Mouse (Mus musculus) intestine, embryonic 16.5 days (tissue): ENCODE results near the gene Alg5. TPM values are rescaled to one million over a fixed set of nuclear protein-coding genes. Genes with fewer than 3 reads are reported as not detected.

Experiments used
- ATAC-seq: fragments of 200-750 bp; cut with Nextera tagmentation; 2 replicates; pipeline ENCODE4 v1.8.0; 2017; ENCODE audit warnings: moderate TSS enrichment, moderate library complexity
- H3K27ac ChIP-seq: fragments of 300-500 bp; sonication (generic); 2 replicates; pipeline ENCODE4 v1.5.1; 2014; ENCODE audit warnings: mild to moderate bottlenecking, low read length
- H3K27me3 ChIP-seq: fragments of 300-500 bp; sonication (generic); replicated peaks from 2 replicates; pipeline ENCODE4 v1.6.1; 2014; ENCODE audit warnings: low read length, control low read depth, mixed read lengths; ENCODE audit not compliant: control insufficient read depth, insufficient read depth
- H3K36me3 ChIP-seq: fragments of 300-500 bp; sonication (generic); 2 replicates; pipeline ENCODE4 v1.6.1; 2014; ENCODE audit warnings: low read length, control low read depth; ENCODE audit not compliant: control insufficient read depth, insufficient read depth
- H3K4me1 ChIP-seq: fragments of 300-500 bp; sonication (generic); 2 replicates; pipeline ENCODE4 v1.6.1; 2014; ENCODE audit warnings: low read length, control low read depth, mixed read lengths; ENCODE audit not compliant: control insufficient read depth, insufficient read depth
- H3K4me2 ChIP-seq: fragments of 300-500 bp; sonication (generic); 2 replicates; pipeline ENCODE4 v1.6.1; 2014; ENCODE audit warnings: low read depth, low read length, control low read depth
- H3K4me3 ChIP-seq: fragments of 300-500 bp; sonication (generic); 2 replicates; pipeline ENCODE4 v1.5.1; 2014; ENCODE audit warnings: mild to moderate bottlenecking, low read length
- H3K9ac ChIP-seq: fragments of 300-500 bp; sonication (generic); 2 replicates; pipeline ENCODE4 v1.6.1; 2014; ENCODE audit warnings: low read depth, low read length
- H3K9me3 ChIP-seq: fragments of 300-500 bp; sonication (generic); 2 replicates; pipeline ENCODE4 v1.6.1; 2016; ENCODE audit warnings: low read length, control low read depth; ENCODE audit not compliant: control insufficient read depth
- WGBS: fragments of 180-500 bp; shearing (Covaris S2); extraction: QIAGEN DNeasy Blood & Tissue Kit; methylation state at CpG from one replicate; pipeline ENCODE4 v1.1.7; 2014; 5-methylcytosine and 5-hydroxymethylcytosine counted together
- polyA plus RNA-seq: library from polyadenylated mRNA; unstranded; fragments of >200 nt; fragmentation: Nextera tagmentation; extraction: Ambion mirVana; gene quantifications from 2 replicates; pipeline ENCODE4 v1.2.1, GENCODE M21; 2015

Alg5 gene
- polyA plus RNA-seq, 1 experiment from 2014 or later, result 66.2 TPM

- Histone ChIP-seq H3K9ac (peak overlapping the region; percentile 97), H3K4me3 (peak overlapping the region; percentile 92), H3K9me3 (no peaks in the 10 kb centered on the region), H3K27ac (peak overlapping the region; percentile 100), H3K4me1 (peaks cover 3% of the 10 kb centered on the region; the same call in 1 of the 2 replicates), H3K27me3 (no peaks in the 10 kb centered on the region), H3K36me3 (peaks cover 3% of the 10 kb centered on the region; the same call in 1 of the 2 replicates), H3K4me2 (peak overlapping the region; percentile 86)
- peak; percentile 96 for ATAC-seq
- under 1% methylated on average over 84 of the region's 84 CpGs for WGBS
Measured at GRCm38 (mm10) chr3:54734411-54735246, 710 bp upstream of the Alg5 start.

GRCm38 (mm10) chr3:54736101-54736927, 975 bp downstream of the Alg5 start:
- WGBS, result 55% methylated on average over 18 of the region's 18 CpGs

GRCm38 (mm10) chr3:54737317-54737716, 2.0 kb downstream of the Alg5 start:
- WGBS, result 92% methylated on average over 8 of the region's 8 CpGs
- Histone ChIP-seq H3K27me3 (no peaks in the 10 kb centered on the region), H3K36me3 (peaks cover 11% of the 10 kb centered on the region), H3K9me3 (no peaks in the 10 kb centered on the region), H3K9ac (no peak overlapping the region), H3K4me1 (peaks cover 3% of the 10 kb centered on the region; the same call in 1 of the 2 replicates), H3K4me3 (no peak overlapping the region), H3K4me2 (no peak overlapping the region), H3K27ac (no peak overlapping the region)
- no peak for ATAC-seq

More at GRCm38 (mm10) chr3:54736101-54736927, 975 bp downstream of the Alg5 start:
- Histone ChIP-seq H3K27me3 (no peaks in the 10 kb centered on the region), H3K9ac (peak overlapping the region; percentile 97), H3K4me2 (peak overlapping the region; percentile 86), H3K4me1 (peaks cover 3% of the 10 kb centered on the region; the same call in 1 of the 2 replicates), H3K9me3 (no peaks in the 10 kb centered on the region), H3K36me3 (peaks cover 6% of the 10 kb centered on the region), H3K27ac (peak overlapping the region; percentile 100), H3K4me3 (peak overlapping the region; percentile 92)
- no peak for ATAC-seq

- Histone ChIP-seq H3K9ac (no peak overlapping the region), H3K27me3 (no peaks in the 10 kb centered on the region), H3K9me3 (no peaks in the 10 kb centered on the region), H3K27ac (no peak overlapping the region), H3K4me1 (no peaks in the 10 kb centered on the region), H3K4me2 (no peak overlapping the region), H3K4me3 (no peak overlapping the region), H3K36me3 (peaks cover 41% of the 10 kb centered on the region)
- WGBS, result 81% methylated on average over 11 of the region's 11 CpGs
- peak; percentile 50 for ATAC-seq
Measured at GRCm38 (mm10) chr3:54741965-54742364, 6.6 kb downstream of the Alg5 start.

- Histone ChIP-seq H3K36me3 (peaks cover 55% of the 10 kb centered on the region), H3K9ac (no peak overlapping the region), H3K27me3 (no peaks in the 10 kb centered on the region), H3K27ac (no peak overlapping the region), H3K9me3 (no peaks in the 10 kb centered on the region), H3K4me3 (no peak overlapping the region), H3K4me2 (no peak overlapping the region), H3K4me1 (no peaks in the 10 kb centered on the region)
- ATAC-seq, result no peak
- WGBS, result 62% methylated on average over 5 of the region's 5 CpGs
Measured at GRCm38 (mm10) chr3:54745799-54746198, 10.5 kb downstream of the Alg5 start.

GRCm38 (mm10) chr3:54753411-54753810, 18.1 kb downstream of the Alg5 start:
- Histone ChIP-seq H3K9me3 (no peaks in the 10 kb centered on the region), H3K9ac (no peak overlapping the region), H3K36me3 (peaks cover 15% of the 10 kb centered on the region; the same call in 1 of the 2 replicates), H3K4me3 (no peak overlapping the region), H3K27me3 (peaks cover 5% of the 10 kb centered on the region; the same call in 1 of the 2 replicates), H3K4me1 (peaks cover 10% of the 10 kb centered on the region), H3K27ac (no peak overlapping the region), H3K4me2 (no peak overlapping the region)
- 70% methylated on average over 4 of the region's 4 CpGs for WGBS
- ATAC-seq, result no peak

- peak within 1 kb of the TSS; percentile 92 for H3K4me2 ChIP-seq
- H3K9me3 ChIP-seq, result no peaks in the 10 kb centered on the region
- H3K9ac ChIP-seq, result peak within 1 kb of the TSS; percentile 71
- peak within 1 kb of the TSS; percentile 58 for H3K4me3 ChIP-seq
- peaks cover 4% of the 10 kb centered on the region; the same call in 1 of the 2 replicates for H3K36me3 ChIP-seq
- H3K4me1 ChIP-seq, result peaks cover 10% of the 10 kb centered on the region
- H3K27me3 ChIP-seq, result peaks cover 5% of the 10 kb centered on the region; the same call in 1 of the 2 replicates
- H3K27ac ChIP-seq, result peak within 1 kb of the TSS; percentile 67
- ATAC-seq, result peak; percentile 92
- under 1% methylated on average over 65 of the region's 66 CpGs for WGBS
Measured at GRCm38 (mm10) chr3:54755145-54756041, 20.1 kb downstream of the Alg5 start, which contains the start of gene Smad9. Gene Smad9, plus strand, starts transcription at chr3:54755582.

GRCm38 (mm10) chr3:54756058-54756457, 20.7 kb downstream of the Alg5 start:
- H3K27ac ChIP-seq, result peak overlapping the region; percentile 67
- H3K36me3 ChIP-seq, result peaks cover 1% of the 10 kb centered on the region; the same call in 1 of the 2 replicates
- peaks cover 14% of the 10 kb centered on the region for H3K4me1 ChIP-seq
- peaks cover 5% of the 10 kb centered on the region; the same call in 1 of the 2 replicates for H3K27me3 ChIP-seq
- 3% methylated on average over 11 of the region's 11 CpGs for WGBS
- ATAC-seq, result peak; percentile 60; the same call in 1 of the 2 replicates
- peak overlapping the region; percentile 92 for H3K4me2 ChIP-seq
- peak overlapping the region; percentile 71 for H3K9ac ChIP-seq
- no peaks in the 10 kb centered on the region for H3K9me3 ChIP-seq
- peak overlapping the region; percentile 58 for H3K4me3 ChIP-seq
